Mouse (Mus musculus): ENCODE results near the gene Calml3. TPM values are rescaled to one million over a fixed set of nuclear protein-coding genes. Genes with fewer than 3 reads are reported as not detected.
A peak's percentile ranks its signal among the peaks of the same experiment; 100 is the strongest.

The Calml3 gene
- total RNA-seq, 1 experiment from 2014 or later: not detected

GRCm38 (mm10) chr13:3779575-3780226 lies 24.4 kb downstream of the Calml3 start:
- DNase-seq: no peak

- DNase-seq: peak; percentile 62
These were observed 25.3 kb downstream of the Calml3 start for GRCm38 (mm10) chr13:3778591-3779364.

- no peak for DNase-seq
These were observed 26.8 kb downstream of the Calml3 start for GRCm38 (mm10) chr13:3777216-3777912.

- DNase-seq: no peak
These were observed 27.7 kb downstream of the Calml3 start for GRCm38 (mm10) chr13:3776446-3776845.

GRCm38 (mm10) chr13:3774991-3775390 lies 29.1 kb downstream of the Calml3 start:
- no peak for DNase-seq

GRCm38 (mm10) chr13:3774280-3774679 lies 29.8 kb downstream of the Calml3 start:
- peak; percentile 48 for DNase-seq

- DNase-seq: no peak
These were observed 30.9 kb downstream of the Calml3 start for GRCm38 (mm10) chr13:3773149-3773688.

GRCm38 (mm10) chr13:3771221-3771620 lies 32.9 kb downstream of the Calml3 start:
- DNase-seq: no peak

- DNase-seq: peak; percentile 34
These were observed 33.7 kb downstream of the Calml3 start for GRCm38 (mm10) chr13:3770170-3771024.

GRCm38 (mm10) chr13:3769531-3769930 lies 34.6 kb downstream of the Calml3 start:
- no peak for DNase-seq

- no peak for DNase-seq
These were observed 35.5 kb downstream of the Calml3 start for GRCm38 (mm10) chr13:3768621-3769020.

- no peak for DNase-seq
These were observed 37.0 kb downstream of the Calml3 start for GRCm38 (mm10) chr13:3767086-3767485.

- DNase-seq: no peak
These were observed 38.3 kb downstream of the Calml3 start for GRCm38 (mm10) chr13:3765781-3766180.

- no peak for DNase-seq
These were observed 43.0 kb downstream of the Calml3 start for GRCm38 (mm10) chr13:3761131-3761530.

GRCm38 (mm10) chr13:3758347-3758746 lies 45.8 kb downstream of the Calml3 start:
- no peak for DNase-seq

GRCm38 (mm10) chr13:3753291-3753690 lies 50.8 kb downstream of the Calml3 start:
- DNase-seq: no peak

Other genes with a start within 250 kb of the Calml3 start
- 27.0 and 29.7 TPM in 2 replicates for gene Fam208b, start 193.2 kb downstream of the Calml3 start, total RNA-seq (2021)
- 11.9 and 15.8 TPM in 2 replicates for gene Asb13, start 170.3 kb downstream of the Calml3 start, total RNA-seq (2021)
- gene Calm4, start 33.4 kb upstream of the Calml3 start, total RNA-seq (2021): not detected in 2 replicates
- not detected in 2 replicates for gene Calm5, start 49.9 kb upstream of the Calml3 start, total RNA-seq (2021)
- gene Net1, start 113.9 kb upstream of the Calml3 start, total RNA-seq (2021): 94.7 and 107 TPM in 2 replicates
- not detected in 2 replicates for gene Tubal3, start 114.0 kb upstream of the Calml3 start, total RNA-seq (2021)
- not detected in 2 replicates for gene Ucn3, start 141.0 kb upstream of the Calml3 start, total RNA-seq (2021)
- 0.73 and 1.8 TPM in 2 replicates for gene Akr1c14, start 244.7 kb upstream of the Calml3 start, total RNA-seq (2021)

Data from adrenal gland, postnatal 25 days (tissue).